Mouse (Mus musculus) embryonic facial prominence, embryonic 10.5 days (tissue): ENCODE measurements around the gene Scly. TPM values are rescaled to one million over a fixed set of nuclear protein-coding genes. Genes with fewer than 3 reads are reported as not detected.

Experiments
- DNase-seq: peaks from one replicate; pipeline ENCODE4 v3.0.0-alpha.2; 2017; ENCODE audit warnings: low spot score
- H3K27ac ChIP-seq: fragments of 300-500 bp; sonication (generic); replicated peaks from 2 replicates; pipeline ENCODE4 v1.5.1; 2016; ENCODE audit warnings: mild to moderate bottlenecking
- H3K27me3 ChIP-seq: fragments of 300-500 bp; sonication (generic); replicated peaks from 2 replicates; pipeline ENCODE4 v1.6.1; 2016; ENCODE audit warnings: low read depth, mild to moderate bottlenecking; ENCODE audit not compliant: poor library complexity, severe bottlenecking
- H3K36me3 ChIP-seq: fragments of 300-500 bp; sonication (generic); replicated peaks from 2 replicates; pipeline ENCODE4 v1.6.1; 2016; ENCODE audit warnings: mild to moderate bottlenecking, moderate library complexity
- H3K4me1 ChIP-seq: fragments of 300-500 bp; sonication (generic); 2 replicates; pipeline ENCODE4 v1.6.1; 2016
- H3K4me3 ChIP-seq: fragments of 300-500 bp; sonication (generic); 2 replicates; pipeline ENCODE4 v1.5.1; 2016; ENCODE audit warnings: mild to moderate bottlenecking, moderate library complexity
- H3K9me3 ChIP-seq: fragments of 300-500 bp; sonication (generic); 2 replicates; pipeline ENCODE4 v1.6.1; 2016; ENCODE audit warnings: mild to moderate bottlenecking
- WGBS: fragments of 180-500 bp; shearing (Covaris S2); methylation state at CpG from one replicate; pipeline ENCODE4 v1.1.7; 2016; 5-methylcytosine and 5-hydroxymethylcytosine counted together
- polyA plus RNA-seq: library from polyadenylated mRNA; unstranded; fragments of >200 nt; fragmentation: Nextera tagmentation; extraction: Ambion mirVana; gene quantifications from 2 replicates; pipeline ENCODE4 v1.2.1, GENCODE M21; 2016

Gene Scly
- polyA plus RNA-seq, 1 experiment from 2014 or later: 16.5 TPM

DNA sequence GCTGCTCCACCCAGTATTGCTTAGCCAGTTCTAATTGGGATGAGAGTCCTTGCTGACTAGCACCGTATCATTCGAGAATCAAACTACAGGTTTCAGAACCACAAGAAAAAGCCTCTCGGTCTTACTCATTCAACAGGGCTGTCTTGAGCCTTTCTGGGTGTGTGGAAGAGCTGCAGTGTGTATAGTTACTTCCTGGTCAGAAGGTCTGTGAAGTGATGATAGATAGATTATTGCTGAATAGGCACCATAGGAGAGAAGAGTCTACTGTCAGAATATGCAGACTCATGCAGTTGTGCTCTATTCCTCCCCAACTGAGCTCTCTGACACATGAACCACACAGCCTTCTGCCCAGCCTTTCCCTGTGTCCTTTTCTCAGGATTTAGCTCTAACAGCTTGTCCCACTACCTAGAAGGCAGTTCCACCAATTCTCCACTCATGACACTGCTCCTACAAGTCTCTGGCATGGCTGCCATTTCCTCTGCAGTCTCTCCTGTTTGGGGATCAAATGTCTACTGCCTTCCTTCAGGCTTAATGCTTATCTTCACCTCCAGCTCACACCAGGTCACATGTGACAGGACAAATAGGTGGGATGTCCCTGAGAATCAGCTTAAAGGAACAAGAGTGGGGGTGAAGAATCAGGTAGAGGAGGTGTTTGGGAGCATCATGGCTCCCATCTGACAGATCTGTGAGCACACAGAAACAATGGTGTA is 19.6 kb upstream of the Scly start:
- no peak for DNase-seq
- 96% methylated on average over 3 of the region's 3 CpGs for WGBS
- H3K4me3 ChIP-seq: no peak overlapping the region
- H3K27ac ChIP-seq: no peak overlapping the region
- peaks cover 86% of the 10 kb centered on the region for H3K36me3 ChIP-seq
- no peaks in the 10 kb centered on the region for H3K9me3 ChIP-seq
- no peaks in the 10 kb centered on the region for H3K27me3 ChIP-seq
- H3K4me1 ChIP-seq: no peaks in the 10 kb centered on the region

GRCm38 (mm10) chr1:91279126-91279525 is 19.0 kb upstream of the Scly start:
- Histone ChIP-seq H3K36me3 (peaks cover 88% of the 10 kb centered on the region), H3K4me1 (no peaks in the 10 kb centered on the region), H3K9me3 (no peaks in the 10 kb centered on the region), H3K27ac (no peak overlapping the region), H3K4me3 (no peak overlapping the region), H3K27me3 (no peaks in the 10 kb centered on the region)
- 84% methylated on average over 1 of the region's 1 CpGs for WGBS
- no peak for DNase-seq

- H3K27ac ChIP-seq: no peak overlapping the region
- H3K36me3 ChIP-seq: peaks cover 90% of the 10 kb centered on the region
These were observed 15.6 kb upstream of the Scly start for GRCm38 (mm10) chr1:91282582-91282981.

GRCm38 (mm10) chr1:91289375-91289774 is 8.8 kb upstream of the Scly start:
- Histone ChIP-seq H3K9me3 (no peaks in the 10 kb centered on the region), H3K27ac (no peak overlapping the region), H3K4me1 (no peaks in the 10 kb centered on the region), H3K36me3 (peaks cover 69% of the 10 kb centered on the region), H3K4me3 (no peak overlapping the region), H3K27me3 (no peaks in the 10 kb centered on the region)
- DNase-seq: no peak
- WGBS: 89% methylated on average over 1 of the region's 1 CpGs

More at GRCm38 (mm10) chr1:91282582-91282981, 15.6 kb upstream of the Scly start:
- no peak for DNase-seq
- WGBS: 98% methylated on average over 1 of the region's 1 CpGs
- no peaks in the 10 kb centered on the region for H3K27me3 ChIP-seq
- H3K4me1 ChIP-seq: no peaks in the 10 kb centered on the region
- no peaks in the 10 kb centered on the region for H3K9me3 ChIP-seq
- H3K4me3 ChIP-seq: no peak overlapping the region

DNA sequence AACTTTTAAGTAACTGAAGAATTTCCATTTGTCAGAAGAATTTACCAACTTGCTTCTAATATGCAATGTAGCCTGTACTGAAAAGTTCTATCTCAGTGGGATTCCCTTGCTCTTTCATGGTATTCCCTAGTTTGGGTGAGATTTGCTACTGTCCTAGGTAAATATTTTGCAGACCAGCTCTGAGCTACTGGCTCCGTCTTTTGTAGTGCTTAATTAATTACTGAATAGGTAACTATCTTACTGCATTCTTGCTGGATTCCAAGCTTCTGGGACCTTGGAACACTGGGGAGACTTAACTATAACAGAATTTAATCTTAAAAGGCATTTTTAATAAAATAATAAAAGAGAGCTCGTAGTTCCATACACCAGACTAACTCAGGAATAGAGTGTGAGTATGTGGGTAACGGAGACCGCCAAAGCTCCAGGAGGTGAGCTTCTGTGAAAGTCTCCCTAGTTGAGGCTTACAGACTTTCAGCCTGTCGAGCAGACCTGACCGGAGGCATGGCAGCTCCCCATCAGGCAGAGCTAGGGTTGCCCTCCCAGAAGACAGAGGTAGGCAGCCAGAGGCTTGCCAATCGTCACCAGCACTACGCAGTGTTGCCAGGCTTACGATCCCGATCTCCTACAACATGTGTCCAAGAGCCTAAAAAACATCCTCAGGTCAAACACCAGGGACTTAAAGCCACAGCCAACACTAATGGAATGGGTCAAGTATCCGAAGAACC is 5.9 kb upstream of the Scly start:
- peaks cover 54% of the 10 kb centered on the region for H3K36me3 ChIP-seq
- H3K27ac ChIP-seq: no peak overlapping the region
- H3K9me3 ChIP-seq: no peaks in the 10 kb centered on the region
- WGBS: 95% methylated on average over 11 of the region's 11 CpGs
- no peak overlapping the region for H3K4me3 ChIP-seq
- no peaks in the 10 kb centered on the region for H3K27me3 ChIP-seq
- no peak for DNase-seq
- H3K4me1 ChIP-seq: no peaks in the 10 kb centered on the region

GRCm38 (mm10) chr1:91295544-91295943 is 2.6 kb upstream of the Scly start:
- 93% methylated on average over 6 of the region's 6 CpGs for WGBS
- Histone ChIP-seq H3K27me3 (no peaks in the 10 kb centered on the region), H3K27ac (no peak overlapping the region), H3K4me1 (peaks cover 20% of the 10 kb centered on the region), H3K4me3 (no peak overlapping the region), H3K9me3 (no peaks in the 10 kb centered on the region), H3K36me3 (peaks cover 27% of the 10 kb centered on the region)
- DNase-seq: no peak

- peak overlapping the region; percentile 89 for H3K4me3 ChIP-seq
- 82% methylated on average over 13 of the region's 13 CpGs for WGBS
- H3K9me3 ChIP-seq: no peaks in the 10 kb centered on the region
- H3K36me3 ChIP-seq: peaks cover 18% of the 10 kb centered on the region
- no peak for DNase-seq
- no peaks in the 10 kb centered on the region for H3K27me3 ChIP-seq
- H3K4me1 ChIP-seq: peaks cover 20% of the 10 kb centered on the region
- no peak overlapping the region for H3K27ac ChIP-seq
These were observed 1.0 kb downstream of the Scly start for GRCm38 (mm10) chr1:91299026-91299706.

DNA sequence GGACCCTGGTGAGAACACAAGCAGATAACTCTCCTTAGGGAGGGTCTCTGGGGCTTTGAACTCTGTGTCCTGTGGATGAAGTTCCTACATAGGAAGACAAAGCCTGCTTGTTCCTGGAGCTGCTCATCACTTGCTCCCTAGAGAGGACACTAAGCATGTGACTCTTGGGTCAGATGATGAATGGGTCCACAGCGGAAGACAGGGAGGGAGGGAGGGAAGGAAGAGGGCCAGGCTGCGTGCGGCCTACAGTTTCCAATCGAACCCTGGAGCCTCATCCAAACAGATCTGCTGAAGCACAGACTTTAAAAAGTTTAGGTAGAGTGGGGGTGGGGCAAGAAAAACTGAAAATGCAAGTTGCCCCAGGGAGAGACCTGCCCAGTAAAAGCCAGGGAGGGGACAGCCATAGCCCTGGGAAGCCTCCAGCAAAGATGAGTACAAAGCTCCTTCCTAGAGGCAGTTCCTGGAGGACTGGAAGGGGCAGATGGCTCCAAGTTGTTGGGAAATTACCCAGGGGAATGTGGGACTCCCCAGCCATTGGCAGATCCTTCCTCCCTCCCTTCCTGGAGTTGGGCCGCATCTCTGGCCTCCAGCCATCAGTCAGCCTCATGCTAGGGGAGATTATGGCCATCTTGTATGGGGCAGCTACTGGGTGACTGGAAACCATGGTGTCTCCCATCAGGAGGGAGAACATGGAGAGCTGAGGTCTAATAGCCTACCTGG is 1.7 kb downstream of the Scly start:
- WGBS: 72% methylated on average over 5 of the region's 5 CpGs
- Histone ChIP-seq H3K4me1 (peaks cover 20% of the 10 kb centered on the region), H3K4me3 (0 out of 2 replicates have a peak overlapping the region, but pooled peaks have one; percentile 89), H3K27me3 (no peaks in the 10 kb centered on the region), H3K9me3 (no peaks in the 10 kb centered on the region), H3K36me3 (peaks cover 18% of the 10 kb centered on the region), H3K27ac (no peak overlapping the region)
- DNase-seq: no peak

GRCm38 (mm10) chr1:91301206-91301920 is 3.2 kb downstream of the Scly start:
- DNase-seq: no peak
- WGBS: 85% methylated on average over 3 of the region's 3 CpGs
- Histone ChIP-seq H3K9me3 (no peaks in the 10 kb centered on the region), H3K4me3 (no peak overlapping the region), H3K36me3 (peaks cover 20% of the 10 kb centered on the region), H3K4me1 (peaks cover 20% of the 10 kb centered on the region), H3K27me3 (no peaks in the 10 kb centered on the region), H3K27ac (no peak overlapping the region)

GRCm38 (mm10) chr1:91302021-91302420 is 3.9 kb downstream of the Scly start:
- H3K4me1 ChIP-seq: peaks cover 20% of the 10 kb centered on the region
- peaks cover 24% of the 10 kb centered on the region for H3K36me3 ChIP-seq
- H3K9me3 ChIP-seq: no peaks in the 10 kb centered on the region
- H3K4me3 ChIP-seq: no peak overlapping the region
- no peak overlapping the region for H3K27ac ChIP-seq
- DNase-seq: no peak
- H3K27me3 ChIP-seq: no peaks in the 10 kb centered on the region
- WGBS: 86% methylated on average over 3 of the region's 3 CpGs

GRCm38 (mm10) chr1:91304621-91305020 is 6.5 kb downstream of the Scly start:
- peaks cover 4% of the 10 kb centered on the region for H3K4me1 ChIP-seq
- DNase-seq: no peak
- 93% methylated on average over 4 of the region's 4 CpGs for WGBS
- H3K27me3 ChIP-seq: no peaks in the 10 kb centered on the region
- H3K36me3 ChIP-seq: peaks cover 47% of the 10 kb centered on the region
- H3K4me3 ChIP-seq: no peak overlapping the region
- no peaks in the 10 kb centered on the region for H3K9me3 ChIP-seq
- no peak overlapping the region for H3K27ac ChIP-seq
